9 mouse cellular contexts compared by ENCODE assay signal in genomic region chr3:137783937-137784911, GRCm38 (mm10).
DNase-seq lines count a peak whose midpoint lies in the region; TF ChIP-seq lines count a peak whose summit lies in the region.
"Had no signal": no experiment of that assay in that cellular context is flagged by ENCODE, and none has a peak within 500 bp of the region (broad histone marks: within the 10 kb centered on the region; RNA-seq: fewer than 3 reads in every experiment).

No protein-coding gene starts in this region.

- H3K27me3 ChIP-seq in E14TG2a.4 (ENCODE audit: insufficient read depth, low read length) = 0 out of 2 replicates have a peak, but pooled peaks cover 2% of the 10 kb centered on the region
- peaks cover 30% of the 10 kb centered on the region for H3K27me3 ChIP-seq in forebrain, embryonic 10.5 days (ENCODE audit: poor library complexity, severe bottlenecking)

- peak overlapping the region; percentile 80 for H3K27ac ChIP-seq in forebrain, embryonic 10.5 days
- H3K27ac ChIP-seq: liver, embryonic 14.5 days had no signal

- 40% methylated on average over 7 of the region's 7 CpGs for WGBS in forebrain, embryonic 10.5 days

- no peaks in the 10 kb centered on the region for H3K36me3 ChIP-seq in E14TG2a.4 (ENCODE audit: insufficient read depth, low read length)
- H3K36me3 ChIP-seq in forebrain, embryonic 10.5 days (replicated peaks) = no peaks in the 10 kb centered on the region

- DNase-seq in CD4-positive, CD25-positive, alpha-beta regulatory T cell, adult 2 months (ENCODE audit: low read depth, low spot score) = peak; percentile 77
- peak; percentile 33 for DNase-seq in forebrain, embryonic 10.5 days (ENCODE audit: extremely low spot score, low spot score)
- DNase-seq in induced T-regulatory cell, adult 2 months (ENCODE audit: low read depth) = peak; percentile 66
- no peak for DNase-seq in adrenal gland, postnatal 4 days (ENCODE audit: low spot score in 2 of 2)
- DNase-seq in urinary bladder, postnatal 14 days (ENCODE audit: low spot score) = no peak
- DNase-seq in spleen, postnatal 10 days (ENCODE audit: low spot score in 2 of 2) = no peak
- DNase-seq: cerebellum, postnatal 10 days had no signal

- H3K4me1 ChIP-seq in E14TG2a.4 (replicated peaks; ENCODE audit: low read depth, low read length) = peaks cover 53% of the 10 kb centered on the region
- H3K4me1 ChIP-seq in forebrain, embryonic 10.5 days = peaks cover 41% of the 10 kb centered on the region

- peak overlapping the region; percentile 29; the same call in 1 of the 2 replicates for H3K4me3 ChIP-seq in E14TG2a.4 (replicated peaks; ENCODE audit: low read length)
- no peak overlapping the region for H3K4me3 ChIP-seq in forebrain, embryonic 10.5 days

- peaks cover 10% of the 10 kb centered on the region for H3K9me3 ChIP-seq in E14TG2a.4 (ENCODE audit: low read length)
- no peaks in the 10 kb centered on the region for H3K9me3 ChIP-seq in forebrain, embryonic 10.5 days

- no peak for TF ChIP-seq CTCF in E14TG2a.4 (conservative IDR thresholded peaks at IDR 0.05; ENCODE audit: low read length)

Comparison
In these comparisons a context has a peak if more than half of its experiments do, and no peak if none do; other contexts are left out.
1. DNase-seq: peak in CD4-positive, CD25-positive, alpha-beta regulatory T cell, adult 2 months (single experiment), forebrain, embryonic 10.5 days (single experiment) and induced T-regulatory cell, adult 2 months (single experiment); none in adrenal gland, postnatal 4 days (0 of 2), urinary bladder, postnatal 14 days (single experiment) and spleen, postnatal 10 days (0 of 2).